Mouse (Mus musculus) erythroblast, adult 5-6 weeks (primary cell): ENCODE data around the gene Fopnl. TPM values are rescaled to one million over a fixed set of nuclear protein-coding genes. Genes with fewer than 3 reads are reported as not detected.

Experiments used
- ATAC-seq: replicated peaks from 2 replicates; pipeline ENCODE4 v1.8.0; 2016; ENCODE audit warnings: moderate number of reproducible peaks, mild to moderate bottlenecking, moderate TSS enrichment, inconsistent platforms; ENCODE audit not compliant: poor library complexity, low FRiP score, severe bottlenecking
- total RNA-seq, 2 experiments: library from RNA; stranded (forward) in 1 of 2; stranded (reverse) in 1 of 2; fragments of 150-400 nt in 1 of 2; fragments of 200-764, 138-1000 nt in 1 of 2; gene quantifications; 2 replicates each; pipeline versions ENCODE4 v1.2.3 to v1.2.4; 2015 to 2017; ENCODE audit warnings: low replicate concordance in 2 of 2

Gene Fopnl
- total RNA-seq, 2 experiments from 2014 or later: 15.2 to 25.4 TPM

DNA sequence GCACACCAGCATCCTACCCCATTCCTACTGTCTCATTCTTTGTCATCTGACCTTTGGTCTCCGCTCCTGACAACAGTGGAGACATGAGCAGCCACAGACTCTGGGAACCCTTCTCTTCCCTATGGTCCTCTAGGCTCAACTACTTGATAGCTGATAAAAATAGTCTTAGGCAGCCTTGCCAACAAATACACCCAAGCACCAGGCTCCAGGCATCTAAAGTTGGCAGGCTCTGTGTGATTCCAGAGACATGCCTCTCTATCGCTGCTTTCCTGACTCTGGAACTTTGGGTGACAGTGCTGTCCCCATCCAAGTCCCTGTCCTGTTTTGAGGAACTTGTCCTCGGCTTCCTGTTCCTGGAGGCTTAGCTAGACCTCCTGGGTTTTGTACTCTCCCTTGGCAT is 63.6 kb downstream of the Fopnl start:
- no peak for ATAC-seq

DNA sequence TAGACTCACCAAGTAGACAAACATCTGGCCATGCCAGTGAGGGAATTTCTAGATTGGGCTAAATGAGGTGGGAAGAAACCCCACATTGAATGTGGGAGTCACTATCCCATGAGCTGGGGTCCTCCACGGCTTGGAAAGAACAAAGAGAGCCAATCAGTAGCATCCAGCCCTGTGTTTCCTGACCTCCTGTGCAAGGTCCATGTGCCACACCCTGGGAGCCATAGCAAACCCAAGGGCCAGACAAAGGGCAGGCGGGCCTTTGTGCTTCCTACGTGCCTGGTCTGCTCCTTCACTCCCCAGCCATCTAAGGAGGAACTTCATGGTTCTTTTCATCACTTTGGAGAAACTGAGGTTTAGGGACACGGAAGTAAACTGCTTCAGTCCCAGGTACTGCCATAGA is 64.3 kb downstream of the Fopnl start:
- no peak for ATAC-seq

DNA sequence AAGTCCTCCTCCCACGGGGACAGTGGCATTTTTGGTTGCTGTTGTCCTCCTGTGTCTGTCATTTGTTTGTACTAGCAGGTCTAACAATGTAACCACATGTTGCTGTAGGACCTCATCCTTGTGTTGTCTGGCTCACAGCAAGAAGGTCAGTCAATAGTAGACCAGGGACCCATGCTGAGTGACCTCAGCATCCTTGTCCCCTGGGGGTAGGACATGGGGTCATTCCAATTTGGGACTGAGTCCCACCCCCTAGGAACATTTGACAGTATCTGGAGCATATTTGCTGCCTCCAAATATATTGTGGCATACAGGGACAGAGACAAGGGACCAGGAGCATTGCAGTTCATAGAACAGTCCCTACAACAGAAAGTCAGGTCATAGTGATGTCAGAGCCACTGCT is 67.3 kb downstream of the Fopnl start:
- ATAC-seq: no peak

Other genes with a start within 250 kb of the Fopnl start
- 20.9 and 22.4 TPM in 2 replicates for gene Nde1, start 154.1 kb downstream of the Fopnl start, total RNA-seq (2015; ENCODE audit: low replicate concordance)
- 55.9 and 57.4 TPM in 2 replicates for gene Nde1, start 154.1 kb downstream of the Fopnl start, total RNA-seq (2017; ENCODE audit: low replicate concordance)
- gene Marf1, start 154.1 kb downstream of the Fopnl start, total RNA-seq (2015; ENCODE audit: low replicate concordance): 37.2 and 40.7 TPM in 2 replicates
- gene Marf1, start 154.1 kb downstream of the Fopnl start, total RNA-seq (2017; ENCODE audit: low replicate concordance): 42.6 and 49.3 TPM in 2 replicates
- not detected in 2 replicates for gene Myh11, start 26.0 kb downstream of the Fopnl start, total RNA-seq (2015; ENCODE audit: low replicate concordance)
- not detected in 2 replicates for gene Myh11, start 26.0 kb downstream of the Fopnl start, total RNA-seq (2017; ENCODE audit: low replicate concordance)
- gene Abcc1, start 44.2 kb upstream of the Fopnl start, total RNA-seq (2015; ENCODE audit: low replicate concordance): 3.6 and 18.3 TPM in 2 replicates
- gene Abcc1, start 44.2 kb upstream of the Fopnl start, total RNA-seq (2017; ENCODE audit: low replicate concordance): 3.2 and 5.0 TPM in 2 replicates
- not detected in 2 replicates for gene A630010A05Rik, start 244.9 kb upstream of the Fopnl start, total RNA-seq (2015; ENCODE audit: low replicate concordance)
- 0.28 TPM in 1 of 2 replicates, not detected in the other for gene A630010A05Rik, start 244.9 kb upstream of the Fopnl start, total RNA-seq (2017; ENCODE audit: low replicate concordance)